Mouse (Mus musculus): ENCODE results near the gene Gprc5a.

Gprc5a gene

GRCm38 (mm10) chr6:135133486-135133885, 68.0 kb downstream of the Gprc5a start:
- peaks cover 2% of the 10 kb centered on the region; the same call in 1 of the 2 replicates for H3K27me3 ChIP-seq (ENCODE audit: insufficient read depth, low read length)
- H3K36me3 ChIP-seq (ENCODE audit: insufficient read depth, low read length): no peaks in the 10 kb centered on the region
- H3K9me3 ChIP-seq (ENCODE audit: low read length): no peaks in the 10 kb centered on the region
- H3K4me3 ChIP-seq (replicated peaks; ENCODE audit: low read length): no peak overlapping the region
- H3K4me1 ChIP-seq (replicated peaks; ENCODE audit: low read depth, low read length): peaks cover 30% of the 10 kb centered on the region
- TF ChIP-seq CTCF (conservative IDR thresholded peaks at IDR 0.05; ENCODE audit: low read length): no peak
- TF ChIP-seq POU5F1 (IDR thresholded peaks at IDR 0.05; ENCODE audit: borderline replicate concordance, low read length): no peak
- no peak for TF ChIP-seq NANOG (IDR thresholded peaks at IDR 0.05; ENCODE audit: borderline replicate concordance, low read length)
